Mouse (Mus musculus): ENCODE measurements around the gene Ces2f. TPM values are rescaled to one million over a fixed set of nuclear protein-coding genes. Genes with fewer than 3 reads are reported as not detected.

Gene Ces2f
- total RNA-seq, 1 experiment, result not detected

- DNase-seq (ENCODE audit: low read depth, low spot score), result no peak
- no peaks in the 10 kb centered on the region for H3K4me1 ChIP-seq (ENCODE audit: control insufficient read depth in 2 of 2, insufficient read depth in 2 of 2, low read length in 2 of 2, poor library complexity in 1 of 2)
- in situ Hi-C loops (cut with MboI; ENCODE audit: low sequenced_read_pairs in 2 of 2, unreplicated experiment in 2 of 2), result no loop called here
- no peak within 1 kb of the TSS for H3K9ac ChIP-seq (ENCODE audit: insufficient read depth, low read depth, low read length, poor library complexity, severe bottlenecking)
- TF ChIP-seq CHD2 (IDR thresholded peaks at IDR 0.05; ENCODE audit: low read depth, low read length), result no peak
- H3K27ac ChIP-seq (ENCODE audit: insufficient read depth, low read depth, low read length, poor library complexity, severe bottlenecking), result no peak within 1 kb of the TSS
- H3K4me3 ChIP-seq (ENCODE audit: insufficient read depth in 1 of 2, low read depth in 1 of 2, low read length in 2 of 2, poor library complexity in 1 of 2, severe bottlenecking in 1 of 2), result no peak within 1 kb of the TSS
- no peaks in the 10 kb centered on the region for H3K9me3 ChIP-seq (ENCODE audit: control insufficient read depth, insufficient read depth, low read depth, low read length)
- no peaks in the 10 kb centered on the region for H3K36me3 ChIP-seq (ENCODE audit: control insufficient read depth, insufficient read depth, low read length, poor library complexity, severe bottlenecking)
Observed at GRCm38 (mm10) chr8:104961537-104961961, 14.4 kb downstream of the Ces2f start, which contains the start of gene Ces2g. TSS of gene Ces2g (plus strand) at chr8:104961718.

- H3K9me3 ChIP-seq (ENCODE audit: control insufficient read depth, insufficient read depth, low read depth, low read length), result no peaks in the 10 kb centered on the region
- no peak overlapping the region for H3K4me3 ChIP-seq (ENCODE audit: insufficient read depth in 1 of 2, low read depth in 1 of 2, low read length in 2 of 2, poor library complexity in 1 of 2, severe bottlenecking in 1 of 2)
- no peaks in the 10 kb centered on the region for H3K4me1 ChIP-seq (ENCODE audit: control insufficient read depth in 2 of 2, insufficient read depth in 2 of 2, low read length in 2 of 2, poor library complexity in 1 of 2)
- no peak overlapping the region for H3K9ac ChIP-seq (ENCODE audit: insufficient read depth, low read depth, low read length, poor library complexity, severe bottlenecking)
- in situ Hi-C loops (cut with MboI; ENCODE audit: low sequenced_read_pairs in 2 of 2, unreplicated experiment in 2 of 2), result no loop called here
- DNase-seq (ENCODE audit: low read depth, low spot score), result no peak
- TF ChIP-seq CHD2 (IDR thresholded peaks at IDR 0.05; ENCODE audit: low read depth, low read length) (no peak), HCFC1 (IDR thresholded peaks at IDR 0.05; ENCODE audit: borderline replicate concordance, insufficient read depth, low read length) (no peak), ZNF384 (IDR thresholded peaks at IDR 0.05; ENCODE audit: low read depth, low read length) (no peak), MAFK (IDR thresholded peaks at IDR 0.05; ENCODE audit: insufficient read depth, low read depth, low read length) (no peak), ZC3H11A (IDR thresholded peaks at IDR 0.05; ENCODE audit: borderline replicate concordance, low read depth, low read length) (no peak)
- no peak overlapping the region for H3K27ac ChIP-seq (ENCODE audit: insufficient read depth, low read depth, low read length, poor library complexity, severe bottlenecking)
- no peaks in the 10 kb centered on the region for H3K36me3 ChIP-seq (ENCODE audit: control insufficient read depth, insufficient read depth, low read length, poor library complexity, severe bottlenecking)
Observed at GRCm38 (mm10) chr8:104962229-104962901, 15.2 kb downstream of the Ces2f start.

- no peak for DNase-seq (ENCODE audit: low read depth, low spot score)
- no peak overlapping the region for H3K4me3 ChIP-seq (ENCODE audit: insufficient read depth in 1 of 2, low read depth in 1 of 2, low read length in 2 of 2, poor library complexity in 1 of 2, severe bottlenecking in 1 of 2)
- no peaks in the 10 kb centered on the region for H3K9me3 ChIP-seq (ENCODE audit: control insufficient read depth, insufficient read depth, low read depth, low read length)
- H3K27ac ChIP-seq (ENCODE audit: insufficient read depth, low read depth, low read length, poor library complexity, severe bottlenecking), result no peak overlapping the region
- TF ChIP-seq HCFC1 (IDR thresholded peaks at IDR 0.05; ENCODE audit: borderline replicate concordance, insufficient read depth, low read length) (no peak), CHD2 (IDR thresholded peaks at IDR 0.05; ENCODE audit: low read depth, low read length) (no peak), MAFK (IDR thresholded peaks at IDR 0.05; ENCODE audit: insufficient read depth, low read depth, low read length) (no peak), ZNF384 (IDR thresholded peaks at IDR 0.05; ENCODE audit: low read depth, low read length) (no peak), ZC3H11A (IDR thresholded peaks at IDR 0.05; ENCODE audit: borderline replicate concordance, low read depth, low read length) (no peak)
- no peaks in the 10 kb centered on the region for H3K4me1 ChIP-seq (ENCODE audit: control insufficient read depth in 2 of 2, insufficient read depth in 2 of 2, low read length in 2 of 2, poor library complexity in 1 of 2)
- in situ Hi-C loops (cut with MboI; ENCODE audit: low sequenced_read_pairs in 2 of 2, unreplicated experiment in 2 of 2), result no loop called here
- no peaks in the 10 kb centered on the region for H3K36me3 ChIP-seq (ENCODE audit: control insufficient read depth, insufficient read depth, low read length, poor library complexity, severe bottlenecking)
- no peak overlapping the region for H3K9ac ChIP-seq (ENCODE audit: insufficient read depth, low read depth, low read length, poor library complexity, severe bottlenecking)
Observed at GRCm38 (mm10) chr8:104963375-104963894, 16.3 kb downstream of the Ces2f start.

DNA sequence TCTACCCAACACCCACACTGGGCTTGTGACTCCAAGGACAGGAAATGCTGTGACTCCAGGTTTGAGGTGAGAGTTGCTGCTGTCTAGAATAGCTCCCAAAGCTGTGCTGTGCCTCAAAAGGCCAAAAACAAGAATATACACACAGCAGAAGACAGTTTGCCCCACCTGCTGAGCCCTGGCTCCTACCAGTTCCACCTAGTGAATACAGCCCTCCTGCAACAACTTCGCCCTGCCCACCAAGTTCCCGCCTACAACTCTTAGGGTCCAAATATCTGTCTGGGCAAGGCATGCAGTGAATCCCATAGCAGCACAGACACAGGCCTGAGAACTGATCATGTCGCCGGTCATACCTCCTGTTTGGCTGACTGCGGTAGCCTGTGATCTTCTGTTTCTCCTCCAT is 37.0 kb downstream of the Ces2f start:
- Histone ChIP-seq H3K4me1 (ENCODE audit: control insufficient read depth in 2 of 2, insufficient read depth in 2 of 2, low read length in 2 of 2, poor library complexity in 1 of 2) (no peaks in the 10 kb centered on the region), H3K9me3 (ENCODE audit: control insufficient read depth, insufficient read depth, low read depth, low read length) (no peaks in the 10 kb centered on the region), H3K27ac (ENCODE audit: insufficient read depth, low read depth, low read length, poor library complexity, severe bottlenecking) (no peak overlapping the region), H3K9ac (ENCODE audit: insufficient read depth, low read depth, low read length, poor library complexity, severe bottlenecking) (no peak overlapping the region), H3K36me3 (ENCODE audit: control insufficient read depth, insufficient read depth, low read length, poor library complexity, severe bottlenecking) (no peaks in the 10 kb centered on the region), H3K4me3 (ENCODE audit: insufficient read depth in 1 of 2, low read depth in 1 of 2, low read length in 2 of 2, poor library complexity in 1 of 2, severe bottlenecking in 1 of 2) (no peak overlapping the region)
- in situ Hi-C loops (cut with MboI; ENCODE audit: low sequenced_read_pairs in 2 of 2, unreplicated experiment in 2 of 2), result no loop called here
- no peak for TF ChIP-seq CHD2 (IDR thresholded peaks at IDR 0.05; ENCODE audit: low read depth, low read length)
- no peak for TF ChIP-seq HCFC1 (IDR thresholded peaks at IDR 0.05; ENCODE audit: borderline replicate concordance, insufficient read depth, low read length)
- no peak for TF ChIP-seq MAFK (IDR thresholded peaks at IDR 0.05; ENCODE audit: insufficient read depth, low read depth, low read length)
- no peak for TF ChIP-seq ZC3H11A (IDR thresholded peaks at IDR 0.05; ENCODE audit: borderline replicate concordance, low read depth, low read length)
- no peak for TF ChIP-seq ZNF384 (IDR thresholded peaks at IDR 0.05; ENCODE audit: low read depth, low read length)
- DNase-seq (ENCODE audit: low read depth, low spot score), result no peak

Data from ES-E14 (cell line).